Mouse (Mus musculus): ENCODE results near the gene Htr1d.

Htr1d gene

GRCm38 (mm10) chr4:136423224-136423623 is at the start of gene Htr1d:
TSS of gene Htr1d (plus strand) at chr4:136423524.
- DNase-seq (ENCODE audit: low spot score in 2 of 2) = no peak

- no peak for DNase-seq (ENCODE audit: low spot score in 2 of 2)
These were observed 46.3 kb upstream of the Htr1d start for GRCm38 (mm10) chr4:136377001-136377400.

GRCm38 (mm10) chr4:136383052-136383451 is 40.3 kb upstream of the Htr1d start:
- no peak for DNase-seq (ENCODE audit: low spot score in 2 of 2)

GRCm38 (mm10) chr4:136383839-136384238 is 39.5 kb upstream of the Htr1d start:
- no peak for DNase-seq (ENCODE audit: low spot score in 2 of 2)

- no peak for DNase-seq (ENCODE audit: low spot score in 2 of 2)
These were observed 36.1 kb upstream of the Htr1d start for GRCm38 (mm10) chr4:136387261-136387660.

GRCm38 (mm10) chr4:136401806-136402205 is 21.5 kb upstream of the Htr1d start:
- no peak for DNase-seq (ENCODE audit: low spot score in 2 of 2)

GRCm38 (mm10) chr4:136407831-136408230 is 15.5 kb upstream of the Htr1d start:
- peak in 1 of 2 experiments; percentile 29 for DNase-seq (ENCODE audit: low spot score in 2 of 2)

- DNase-seq (ENCODE audit: low spot score in 2 of 2) = no peak
These were observed 11.1 kb upstream of the Htr1d start for GRCm38 (mm10) chr4:136411995-136412765.

GRCm38 (mm10) chr4:136415477-136415876 is 7.8 kb upstream of the Htr1d start:
- DNase-seq (ENCODE audit: low spot score in 2 of 2) = no peak

- DNase-seq (ENCODE audit: low spot score in 2 of 2) = no peak
These were observed 4.4 kb upstream of the Htr1d start for GRCm38 (mm10) chr4:136418962-136419361.

- DNase-seq (ENCODE audit: low spot score in 2 of 2) = no peak
These were observed 3.9 kb upstream of the Htr1d start for GRCm38 (mm10) chr4:136419386-136419785.

- DNase-seq (ENCODE audit: low spot score in 2 of 2) = no peak
These were observed 1.0 kb downstream of the Htr1d start for GRCm38 (mm10) chr4:136424120-136424999.

- DNase-seq (ENCODE audit: low spot score in 2 of 2) = no peak
These were observed 1.6 kb downstream of the Htr1d start for GRCm38 (mm10) chr4:136425000-136425288.

- DNase-seq (ENCODE audit: low spot score in 2 of 2) = no peak
These were observed 7.5 kb downstream of the Htr1d start for GRCm38 (mm10) chr4:136430609-136431375.

- peak in 1 of 2 experiments; percentile 50 for DNase-seq (ENCODE audit: low spot score in 2 of 2)
These were observed 8.0 kb downstream of the Htr1d start for GRCm38 (mm10) chr4:136431376-136431693.

GRCm38 (mm10) chr4:136434029-136434428 is 10.7 kb downstream of the Htr1d start:
- peak in 1 of 2 experiments; percentile 33 for DNase-seq (ENCODE audit: low spot score in 2 of 2)

- DNase-seq (ENCODE audit: low spot score in 2 of 2) = no peak
These were observed 15.8 kb downstream of the Htr1d start for GRCm38 (mm10) chr4:136439106-136439505.

- DNase-seq (ENCODE audit: low spot score in 2 of 2) = no peak
These were observed 18.2 kb downstream of the Htr1d start for GRCm38 (mm10) chr4:136441354-136442043.

GRCm38 (mm10) chr4:136444561-136444960 is 21.2 kb downstream of the Htr1d start:
- no peak for DNase-seq (ENCODE audit: low spot score in 2 of 2)

GRCm38 (mm10) chr4:136449795-136450194 is 26.5 kb downstream of the Htr1d start:
- no peak for DNase-seq (ENCODE audit: low spot score in 2 of 2)

- DNase-seq (ENCODE audit: low spot score in 2 of 2) = no peak
These were observed 26.9 kb downstream of the Htr1d start for GRCm38 (mm10) chr4:136450271-136450670.

GRCm38 (mm10) chr4:136451564-136451963 is 28.2 kb downstream of the Htr1d start:
- no peak for DNase-seq (ENCODE audit: low spot score in 2 of 2)

Data from urinary bladder, postnatal 4 days (tissue).